Mouse (Mus musculus) urinary bladder, postnatal 25 days (tissue): Measurements from ENCODE around the gene Zfp710.
"Not testable (repeated sequence)": the region's sequence is repeated elsewhere in the genome, so short reads cannot be mapped to it uniquely, and the experiment has no call there.

Source experiments
- DNase-seq: peaks from one replicate; pipeline ENCODE4 v3.0.0; 2022; ENCODE audit warnings: low spot score

Gene Zfp710

DNA sequence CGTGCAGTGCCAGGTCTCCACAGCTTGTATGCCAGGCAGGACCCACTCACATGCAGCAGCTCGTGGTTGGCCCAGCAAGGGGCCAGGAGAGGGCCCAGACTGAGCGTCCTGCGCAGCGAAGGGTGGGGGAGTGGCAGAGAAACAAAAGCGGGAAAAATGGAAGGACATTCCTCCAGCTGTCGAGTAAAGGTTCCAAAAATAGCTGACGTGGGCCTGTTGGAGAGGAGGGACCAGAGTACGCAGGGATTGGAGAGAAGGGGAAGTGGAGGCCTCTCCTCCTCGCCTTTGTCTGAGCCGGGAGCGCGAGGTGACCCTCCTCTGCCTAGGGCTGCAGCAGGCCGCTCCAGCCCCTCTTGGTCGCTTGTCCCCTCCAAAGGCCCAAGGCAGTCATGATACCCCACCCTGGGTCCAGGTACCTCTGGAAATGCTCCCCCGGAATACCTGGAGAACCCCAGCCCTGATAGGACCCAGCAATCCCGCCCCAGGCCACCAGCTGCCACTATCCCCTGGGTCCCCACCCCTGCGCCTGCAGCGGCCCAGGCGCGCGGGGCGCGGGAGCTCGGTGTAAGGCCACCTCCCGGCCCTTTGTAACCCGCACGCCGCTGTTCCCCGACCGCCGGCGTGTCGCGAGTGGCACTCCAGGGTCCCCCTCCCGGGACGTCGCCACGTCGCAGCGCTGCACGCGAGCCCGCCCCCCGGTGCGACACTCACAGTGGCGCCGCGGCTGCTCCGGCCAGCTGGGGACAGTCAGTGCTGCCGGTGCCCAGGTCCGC, 90.0 kb downstream of the Zfp710 start:
- DNase-seq: peak; percentile 38

DNA sequence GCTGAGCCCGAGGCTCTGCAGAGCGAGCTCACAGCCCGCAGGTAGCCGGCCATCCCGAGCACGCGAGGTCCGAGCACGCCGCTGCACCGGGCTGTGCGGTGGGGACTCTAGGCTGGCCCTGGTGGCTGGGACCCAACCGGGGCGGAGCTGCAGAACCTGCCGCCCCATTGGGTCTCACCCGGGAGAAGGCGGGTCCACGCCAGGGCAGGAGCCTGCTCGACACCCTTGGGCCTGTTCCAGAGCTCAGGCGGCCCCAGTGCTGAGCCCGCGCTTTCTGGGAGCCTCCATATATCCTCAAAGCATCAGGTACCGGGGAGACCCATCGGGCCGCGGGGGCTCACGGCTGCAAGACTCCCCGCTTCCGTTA, 90.6 kb downstream of the Zfp710 start, which contains the start of gene Idh2:
Idh2 (minus strand) TSS at position 169 of the 367 bp plus-strand sequence.
- DNase-seq: peak; percentile 88

DNA sequence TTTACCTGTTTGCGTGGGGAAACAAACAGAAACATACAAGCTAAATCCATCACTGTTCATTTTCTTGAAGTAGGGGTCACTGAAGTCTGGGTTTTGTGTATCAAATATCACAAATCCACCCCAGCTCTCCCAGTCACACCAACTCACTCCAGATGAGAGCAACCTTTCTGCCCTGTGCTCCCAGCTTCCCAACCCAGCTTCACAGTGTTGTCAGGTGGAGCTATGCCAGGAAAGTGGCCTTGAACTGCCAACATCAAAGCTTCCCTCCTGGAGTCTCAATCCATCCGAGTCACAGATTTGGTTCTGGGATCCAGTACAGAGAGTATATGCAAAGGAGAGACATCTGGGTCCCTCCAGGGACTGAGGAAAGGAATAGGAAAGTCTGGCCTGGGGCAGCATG, 91.5 kb downstream of the Zfp710 start:
- DNase-seq: no peak

DNA sequence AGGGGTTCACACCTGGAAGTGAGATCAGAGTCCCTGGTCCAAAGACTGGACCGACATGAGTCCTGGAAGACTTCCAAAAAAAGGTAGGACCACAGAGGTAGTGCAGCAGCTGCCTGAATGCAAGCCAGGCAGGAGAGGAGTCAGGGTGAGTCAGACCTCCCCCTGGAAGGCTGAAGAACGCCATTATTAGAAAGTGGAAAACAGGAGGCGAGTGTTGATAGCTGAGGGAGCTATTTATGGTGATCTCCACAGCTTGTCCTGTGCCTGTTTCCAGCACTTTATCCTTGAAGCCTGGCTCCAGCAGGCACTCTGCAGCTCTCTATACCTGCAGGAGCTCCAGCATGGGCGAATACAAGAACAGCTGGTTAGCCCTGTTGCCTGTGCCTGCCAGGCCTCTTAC, 94.6 kb downstream of the Zfp710 start:
- DNase-seq: no peak

DNA sequence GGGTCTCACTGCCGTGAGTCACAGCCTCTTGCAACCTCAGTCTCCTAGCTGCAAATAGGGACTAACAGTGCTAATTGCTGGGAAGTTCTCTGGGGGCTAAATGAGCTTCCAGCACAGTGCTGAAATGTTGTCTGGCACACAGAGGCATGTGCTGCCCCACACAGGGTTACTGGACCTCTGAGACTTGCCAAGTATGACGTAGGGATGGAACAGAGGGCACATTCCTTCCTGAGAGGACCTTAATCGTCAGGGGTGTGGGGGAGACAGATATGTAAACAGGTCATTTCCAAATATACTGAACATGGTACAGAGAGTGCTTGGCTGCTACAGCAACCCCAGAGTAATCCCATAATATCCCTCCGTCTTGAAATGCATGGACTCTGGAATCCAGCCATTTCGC, 96.5 kb downstream of the Zfp710 start:
- DNase-seq: no peak

DNA sequence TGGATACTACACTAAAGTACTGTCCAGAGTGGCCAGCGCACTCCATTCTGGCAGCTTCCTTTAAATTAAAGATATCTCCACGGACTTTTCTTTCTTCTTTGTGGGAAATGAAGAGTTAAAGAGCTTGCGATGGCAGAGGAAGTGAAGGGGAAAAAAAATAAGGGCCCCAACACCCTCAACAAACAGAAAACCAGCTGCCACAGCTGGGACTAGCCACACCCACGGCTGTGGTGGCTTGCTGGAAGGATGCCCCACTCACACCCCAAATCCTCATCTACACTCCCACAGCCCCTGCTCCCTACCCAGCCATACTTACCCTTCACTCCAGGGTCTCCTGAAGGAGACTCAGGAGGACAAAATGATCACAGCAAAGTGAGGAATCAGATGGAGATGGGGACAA, 98.5 kb downstream of the Zfp710 start:
- no peak for DNase-seq

DNA sequence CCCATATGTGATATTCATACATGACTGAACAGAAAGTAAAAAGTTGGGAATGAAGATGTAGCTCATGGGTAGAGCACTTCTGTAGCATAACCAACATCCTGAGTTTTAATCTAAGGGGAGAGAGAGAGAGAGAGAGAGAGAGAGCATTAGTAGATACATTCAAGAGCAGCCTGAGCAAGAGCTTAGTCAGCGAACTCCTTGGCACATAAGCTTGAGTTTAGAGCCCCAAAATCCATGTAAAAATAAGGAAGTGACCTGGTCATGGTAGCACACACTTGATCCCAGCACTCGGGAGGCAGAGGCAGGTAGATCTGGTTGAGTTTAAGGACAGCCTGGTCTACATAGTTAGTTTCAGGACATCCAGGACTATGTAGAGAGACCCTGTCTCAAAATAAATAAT, 99.1 kb downstream of the Zfp710 start:
- no peak for DNase-seq

DNA sequence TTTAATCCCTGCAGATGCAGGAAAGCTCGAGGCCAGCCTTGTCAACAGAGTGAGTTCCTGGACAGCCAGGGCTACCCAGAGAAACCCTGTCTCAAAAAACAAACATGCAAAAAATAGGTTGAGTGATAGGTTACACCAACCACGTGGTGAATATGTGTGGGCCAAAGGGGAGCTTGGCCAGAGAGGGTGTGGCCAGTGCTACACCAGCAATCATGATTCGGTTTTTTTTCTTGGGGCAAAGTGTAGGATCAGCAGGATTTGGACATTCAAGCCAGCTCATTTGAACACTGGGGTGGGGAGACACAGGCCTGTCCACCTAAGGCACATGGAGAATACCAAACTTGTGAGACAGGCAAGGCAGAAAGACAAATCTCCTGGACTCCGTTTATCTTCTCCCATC, 104.7 kb downstream of the Zfp710 start:
- DNase-seq: no peak

DNA sequence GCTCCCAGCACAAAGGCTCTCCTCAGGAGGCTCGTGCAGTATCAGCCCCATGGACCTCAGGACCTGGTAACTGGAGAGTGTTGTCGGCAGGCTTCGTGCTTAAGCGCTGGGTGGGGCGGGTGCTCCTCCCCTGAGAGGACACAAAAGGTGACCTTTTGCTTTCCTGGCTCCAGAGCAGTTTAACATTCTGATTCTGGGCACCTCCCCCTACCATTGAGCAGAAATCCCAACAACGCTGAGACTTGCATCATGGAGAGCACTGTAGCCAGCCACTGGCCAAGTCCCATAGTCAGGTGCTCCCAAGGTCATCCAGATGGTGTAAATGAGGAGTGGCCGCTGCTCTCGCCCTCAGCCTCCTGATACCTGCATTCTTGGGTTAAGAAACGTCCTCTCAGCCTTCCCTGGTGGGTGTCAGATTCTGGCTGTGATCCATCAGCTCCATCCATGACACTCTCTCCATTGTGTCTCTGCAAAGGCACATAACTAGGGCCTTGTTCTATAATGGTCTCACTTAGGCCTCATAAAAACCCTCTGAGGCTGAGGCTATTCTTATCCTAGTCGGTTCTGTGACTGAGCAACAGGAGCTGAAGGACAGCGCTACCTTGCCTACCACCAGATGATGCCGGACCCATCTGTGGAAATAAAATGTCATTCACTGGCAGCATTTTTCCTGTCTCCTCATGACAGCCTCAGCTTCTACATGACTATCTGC, 105.9 kb downstream of the Zfp710 start:
- no peak for DNase-seq

DNA sequence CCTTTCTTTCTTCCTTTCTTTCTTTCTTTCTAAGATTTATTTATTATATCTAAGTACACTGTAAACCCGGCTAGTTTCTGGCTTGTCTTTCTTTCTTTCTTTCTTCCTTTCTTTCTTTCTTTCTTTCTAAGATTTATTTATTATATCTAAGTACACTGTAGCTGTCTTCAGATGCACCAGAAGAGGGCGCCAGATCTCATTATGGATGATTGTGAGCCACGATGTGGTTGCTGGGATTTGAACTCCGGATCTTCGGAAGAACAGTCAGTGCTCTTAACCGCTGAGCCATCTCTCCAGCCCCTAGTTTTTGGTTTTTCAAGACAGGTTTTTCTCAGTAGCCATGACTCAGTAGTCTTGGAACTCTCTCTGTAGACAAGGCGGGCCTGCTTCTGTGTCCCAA, 106.7 kb downstream of the Zfp710 start:
- not testable (repeated sequence) for DNase-seq

DNA sequence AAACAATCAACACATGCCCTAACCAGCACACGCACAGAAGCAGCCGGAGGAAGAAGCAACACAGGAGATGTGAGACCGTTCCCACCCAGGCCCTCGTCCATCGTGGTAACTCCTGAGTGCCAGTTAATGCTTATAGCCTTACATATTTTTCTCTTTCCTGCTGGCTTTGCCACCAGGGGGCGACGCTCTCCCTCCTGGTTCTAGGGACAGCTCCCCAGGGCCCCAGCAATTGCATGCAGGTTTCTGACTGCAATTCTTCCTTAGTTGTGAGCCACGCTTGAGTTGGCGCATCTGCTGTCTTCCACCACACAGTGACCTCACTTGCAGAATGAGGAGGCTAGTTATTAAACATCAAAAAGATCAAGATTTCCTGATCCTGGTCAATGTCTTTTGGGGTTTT, 107.9 kb downstream of the Zfp710 start:
- no peak for DNase-seq

DNA sequence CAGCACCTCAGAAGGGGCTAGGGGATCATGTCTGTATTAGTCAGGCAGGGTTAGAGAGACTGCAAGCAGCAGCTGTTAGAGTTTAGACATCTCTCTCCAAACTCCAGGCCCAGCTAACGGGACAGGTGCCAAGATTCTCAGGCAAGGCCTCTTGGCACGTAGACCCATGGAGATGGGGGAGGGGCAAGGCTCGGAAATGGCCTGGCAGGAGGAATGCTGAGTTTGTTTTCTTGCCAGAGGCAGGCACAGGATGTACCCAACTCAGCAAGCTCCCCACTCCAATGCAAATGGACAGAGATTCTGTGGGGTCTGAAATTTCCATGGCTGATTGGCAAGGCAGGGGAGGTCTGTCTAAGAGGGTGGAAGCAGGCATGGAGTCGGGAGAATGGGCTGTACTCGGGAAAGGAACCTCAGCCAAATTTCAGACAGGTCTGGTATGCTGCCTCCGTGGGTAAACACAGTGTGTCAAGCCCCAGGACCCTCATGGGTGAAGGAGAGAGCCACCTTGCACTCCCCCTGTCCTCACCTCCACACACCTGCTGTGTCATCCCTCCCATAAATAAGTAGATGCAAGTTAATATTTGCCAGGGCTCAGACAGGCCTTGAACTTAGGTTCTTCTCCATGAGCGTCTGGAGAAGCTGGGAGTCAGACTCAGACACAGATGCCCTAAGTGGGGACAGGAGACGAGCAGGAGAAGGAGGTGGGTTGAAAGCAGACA, 110.0 kb downstream of the Zfp710 start:
- peak; percentile 60 for DNase-seq

DNA sequence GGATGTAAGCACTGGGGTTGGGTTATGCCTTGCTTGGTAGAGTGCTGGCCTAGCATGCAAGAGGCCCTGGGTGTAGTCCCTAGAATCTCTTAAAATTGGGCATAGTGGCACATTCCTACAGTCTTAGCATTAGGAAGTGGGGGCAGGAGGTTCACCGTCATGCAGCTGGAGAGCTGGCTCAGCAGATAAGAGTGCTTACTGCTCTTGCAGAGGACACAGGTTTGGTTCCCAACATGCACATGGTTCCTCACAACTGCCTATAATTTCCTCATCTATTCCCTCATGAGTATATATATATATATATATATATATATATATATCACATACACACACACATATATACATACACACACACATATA, 110.5 kb downstream of the Zfp710 start:
- DNase-seq: no peak

DNA sequence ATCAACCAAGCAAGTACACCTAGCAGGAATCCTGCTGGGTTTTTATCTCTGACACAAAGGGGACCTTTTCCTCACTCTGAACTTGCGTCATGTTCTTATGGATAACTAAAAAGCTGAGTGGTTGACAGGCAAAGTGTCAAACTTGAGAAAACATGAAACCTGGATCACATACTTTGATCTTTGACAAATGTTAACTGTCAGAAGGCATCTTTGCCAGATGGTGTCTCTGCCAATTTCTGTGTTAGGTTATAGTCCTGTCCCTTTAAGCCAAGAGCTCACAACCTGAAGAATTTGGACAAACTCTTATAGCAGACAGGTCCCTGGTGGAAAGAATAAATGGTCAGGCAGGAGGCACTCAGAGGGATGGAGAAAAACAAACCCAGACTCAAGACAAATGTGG, 113.8 kb downstream of the Zfp710 start:
- DNase-seq: no peak

DNA sequence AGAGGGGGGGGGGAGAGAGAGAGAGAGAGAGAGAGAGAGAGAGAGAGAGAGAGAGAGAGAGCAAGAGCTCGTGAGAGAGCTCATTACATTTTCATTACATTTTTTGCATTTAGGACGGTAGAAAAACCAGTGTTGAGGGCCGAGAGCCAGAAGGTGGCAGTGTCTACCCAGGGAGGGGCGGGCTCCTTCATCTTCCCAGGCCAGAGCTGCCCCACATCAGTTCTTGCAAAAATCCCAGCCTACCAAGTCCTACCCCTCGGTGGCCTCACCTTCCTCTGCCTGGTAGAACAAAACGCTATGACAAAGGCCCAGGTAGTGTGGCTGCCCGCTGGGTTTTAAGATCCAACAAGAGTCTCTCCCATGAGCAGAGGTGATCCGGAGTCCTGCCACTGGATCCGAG, 116.2 kb downstream of the Zfp710 start:
- DNase-seq: peak; percentile 65
